Mouse (Mus musculus) ES-Bruce4 (cell line): Measurements from ENCODE around the gene Syce2. TPM values are rescaled to one million over a fixed set of nuclear protein-coding genes. Genes with fewer than 3 reads are reported as not detected.
"Not testable (repeated sequence)": the region's sequence is repeated elsewhere in the genome, so short reads cannot be mapped to it uniquely, and the experiment has no call there.

Experiments used
- H3K27ac ChIP-seq: 2 replicates; pipeline ENCODE4 v1.5.1; 2012; ENCODE audit warnings: low read length, inconsistent platforms; ENCODE audit not compliant: insufficient read depth
- H3K27me3 ChIP-seq: 2 replicates; pipeline ENCODE4 v1.6.1; 2012; ENCODE audit warnings: mild to moderate bottlenecking, low read length, inconsistent platforms; ENCODE audit not compliant: control insufficient read depth, poor library complexity, insufficient read depth, severe bottlenecking
- H3K36me3 ChIP-seq: 2 replicates; pipeline ENCODE4 v1.6.1; 2012; ENCODE audit warnings: inconsistent platforms, mild to moderate bottlenecking, low read length, moderate library complexity; ENCODE audit not compliant: control insufficient read depth, poor library complexity, insufficient read depth, severe bottlenecking
- H3K4me1 ChIP-seq: one replicate; pipeline ENCODE4 v1.8.1; 2011; ENCODE audit warnings: low read length; ENCODE audit not compliant: control insufficient read depth, insufficient read depth
- H3K4me3 ChIP-seq: 2 replicates; pipeline ENCODE4 v1.5.1; 2011; ENCODE audit warnings: low read depth, mild to moderate bottlenecking, low read length
- H3K9ac ChIP-seq: 2 replicates; pipeline ENCODE4 v1.6.1; 2012; ENCODE audit warnings: low read depth, mild to moderate bottlenecking, inconsistent platforms; ENCODE audit not compliant: poor library complexity, severe bottlenecking
- H3K9me3 ChIP-seq: replicated peaks from 2 replicates; pipeline ENCODE4 v1.6.1; 2012; ENCODE audit warnings: mild to moderate bottlenecking, low read length, inconsistent platforms; ENCODE audit not compliant: control insufficient read depth, poor library complexity, insufficient read depth, severe bottlenecking
- CTCF ChIP-seq: IDR thresholded peaks from one replicate; pipeline ENCODE4 v1.8.1; 2011; ENCODE audit warnings: low read depth, low read length
- EP300 ChIP-seq: IDR thresholded peaks from 2 replicates; pipeline ENCODE4 v1.6.1; 2011; ENCODE audit warnings: low read depth, low read length; ENCODE audit not compliant: insufficient read depth
- POLR2A ChIP-seq: IDR thresholded peaks from one replicate; pipeline ENCODE4 v1.8.1; 2011; ENCODE audit warnings: low read length; ENCODE audit not compliant: insufficient read depth
- polyA plus RNA-seq: library from polyadenylated mRNA; stranded (reverse); fragments of >200 nt; gene quantifications from 2 replicates; pipeline ENCODE4 v1.2.4, GENCODE M21; 2011; ENCODE audit warnings: low read depth; ENCODE audit not compliant: missing spikeins, insufficient read depth, insufficient read length

Gene Syce2
- polyA plus RNA-seq, 1 experiment, result 97.1 TPM

DNA sequence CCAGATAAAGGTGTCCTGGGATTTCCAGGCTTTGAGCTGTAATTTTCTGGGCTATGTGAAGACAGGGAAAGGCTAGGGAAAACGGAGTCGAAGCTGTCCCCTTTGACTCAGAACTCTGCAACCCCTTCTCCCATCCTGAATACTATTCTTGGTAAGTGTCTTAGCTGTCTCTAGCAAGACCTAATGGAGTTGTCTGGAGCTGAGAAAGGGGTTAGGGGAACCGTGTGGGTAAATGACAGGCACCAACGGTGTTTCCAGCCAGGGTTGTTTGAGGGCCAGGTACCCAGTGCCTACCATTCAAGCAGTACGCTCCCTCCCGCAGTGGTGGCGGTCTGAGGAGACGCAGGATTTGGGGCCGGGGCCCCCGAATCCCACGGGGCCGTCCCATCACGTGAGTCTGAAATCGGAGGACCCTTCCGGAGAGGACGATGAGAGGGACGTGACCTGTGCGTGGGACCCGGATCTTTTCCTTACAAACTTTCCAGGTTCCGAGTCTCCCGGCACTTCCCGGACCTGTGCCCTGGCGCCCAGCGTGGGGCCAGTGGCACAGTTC lies 30.5 kb downstream of the Syce2 start:
- no peak overlapping the region for H3K27ac ChIP-seq

DNA sequence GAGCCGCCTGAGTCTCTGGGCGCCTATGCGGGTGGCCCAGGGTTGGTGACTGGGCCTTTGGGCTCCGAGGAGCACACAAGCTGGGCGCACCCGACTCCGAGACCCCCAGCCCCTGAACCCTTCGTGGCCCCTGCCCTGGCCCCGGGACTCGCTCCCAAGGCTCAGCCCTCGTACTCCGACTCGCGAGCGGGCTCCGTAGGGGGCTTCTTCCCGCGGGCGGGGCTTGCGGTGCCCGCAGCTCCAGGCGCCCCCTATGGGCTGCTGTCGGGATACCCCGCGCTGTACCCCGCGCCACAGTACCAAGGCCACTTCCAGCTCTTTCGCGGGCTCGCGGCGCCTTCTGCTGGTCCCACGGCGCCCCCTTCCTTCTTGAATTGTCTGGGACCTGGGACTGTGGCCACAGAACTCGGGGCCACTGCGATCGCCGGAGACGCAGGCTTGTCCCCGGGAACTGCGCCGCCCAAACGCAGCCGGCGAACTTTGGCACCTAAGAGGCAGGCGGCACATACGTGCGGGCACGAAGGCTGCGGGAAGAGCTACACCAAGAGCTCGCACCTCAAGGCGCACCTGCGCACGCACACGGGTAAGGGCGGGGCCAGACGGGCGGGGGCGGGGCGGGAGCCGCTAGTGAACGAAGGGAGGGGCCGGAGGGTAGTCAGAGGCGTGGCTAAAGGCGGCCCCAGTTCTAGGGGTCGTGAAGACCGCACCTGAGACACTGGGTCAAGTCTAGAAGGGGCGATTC lies 31.2 kb downstream of the Syce2 start:
- H3K36me3 ChIP-seq, result no peaks in the 10 kb centered on the region
- H3K27ac ChIP-seq, result peak overlapping the region; percentile 44
- H3K4me3 ChIP-seq, result peak overlapping the region; percentile 65
- TF ChIP-seq CTCF (peak; percentile 62), POLR2A (peak; percentile 73), EP300 (no peak)
- H3K4me1 ChIP-seq, result peaks cover 11% of the 10 kb centered on the region
- no peaks in the 10 kb centered on the region for H3K27me3 ChIP-seq
- no peaks in the 10 kb centered on the region for H3K9me3 ChIP-seq
- H3K9ac ChIP-seq, result peak overlapping the region; percentile 85

More for the DNA sequence above, 30.5 kb downstream of the Syce2 start:
- H3K4me3 ChIP-seq, result peak overlapping the region; percentile 64
- no peaks in the 10 kb centered on the region for H3K36me3 ChIP-seq
- H3K4me1 ChIP-seq, result peaks cover 9% of the 10 kb centered on the region
- H3K9me3 ChIP-seq, result no peaks in the 10 kb centered on the region
- no peaks in the 10 kb centered on the region for H3K27me3 ChIP-seq
- TF ChIP-seq POLR2A, result no peak
- TF ChIP-seq EP300, result no peak
- TF ChIP-seq CTCF, result no peak
- H3K9ac ChIP-seq, result peak overlapping the region; percentile 85

DNA sequence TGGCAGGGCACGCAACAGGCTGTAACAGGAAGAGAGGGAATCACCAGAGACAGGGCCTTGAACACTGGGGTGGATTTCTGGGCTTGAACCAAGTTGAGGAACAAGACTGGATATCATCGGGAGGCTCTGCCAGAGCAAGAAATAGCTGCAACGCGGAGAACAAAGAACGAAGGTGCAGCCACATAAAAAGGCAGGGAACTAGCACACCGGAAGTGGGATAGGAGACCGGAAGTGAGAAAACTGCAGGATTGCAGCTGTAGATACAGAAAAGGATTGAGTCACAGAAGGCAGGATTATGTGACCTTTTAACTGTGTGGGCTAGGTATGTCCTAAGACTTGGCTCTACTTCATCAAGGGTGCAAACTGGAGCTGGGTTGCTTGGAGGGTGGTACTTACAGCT lies 32.4 kb downstream of the Syce2 start:
- Histone ChIP-seq H3K27me3 (no peaks in the 10 kb centered on the region), H3K27ac (peak overlapping the region; percentile 76), H3K4me3 (0 out of 2 replicates have a peak overlapping the region, but pooled peaks have one; percentile 24), H3K36me3 (no peaks in the 10 kb centered on the region), H3K9me3 (no peaks in the 10 kb centered on the region), H3K4me1 (peaks cover 11% of the 10 kb centered on the region), H3K9ac (peak overlapping the region; percentile 85)
- TF ChIP-seq EP300 (no peak), POLR2A (no peak), CTCF (no peak)

DNA sequence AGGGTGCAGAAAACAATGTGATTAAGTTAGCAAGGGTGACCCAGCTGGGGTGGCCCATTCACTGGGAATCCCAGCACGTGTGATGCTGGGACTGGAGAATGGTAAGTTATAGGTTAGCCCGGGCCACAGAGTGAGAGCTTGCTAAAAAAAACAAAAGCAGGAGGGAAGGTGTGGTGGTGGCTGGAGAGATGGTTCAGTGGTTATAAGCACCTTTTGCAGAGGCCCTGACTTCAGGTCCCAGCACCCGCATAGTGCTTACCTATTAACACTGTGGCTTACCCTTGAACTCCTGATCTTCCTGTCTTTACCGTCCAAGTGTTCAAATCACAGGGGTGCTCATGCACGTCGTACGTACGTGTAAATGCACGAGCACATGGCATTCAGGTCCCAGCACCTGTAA lies 35.1 kb downstream of the Syce2 start:
- Histone ChIP-seq H3K27ac (no peak overlapping the region), H3K9ac (no peak overlapping the region), H3K9me3 (no peaks in the 10 kb centered on the region), H3K36me3 (peaks cover 8% of the 10 kb centered on the region; the same call in 1 of the 2 replicates), H3K27me3 (no peaks in the 10 kb centered on the region), H3K4me3 (no peak overlapping the region), H3K4me1 (peaks cover 8% of the 10 kb centered on the region)
- TF ChIP-seq EP300 (no peak), POLR2A (no peak), CTCF (no peak)

DNA sequence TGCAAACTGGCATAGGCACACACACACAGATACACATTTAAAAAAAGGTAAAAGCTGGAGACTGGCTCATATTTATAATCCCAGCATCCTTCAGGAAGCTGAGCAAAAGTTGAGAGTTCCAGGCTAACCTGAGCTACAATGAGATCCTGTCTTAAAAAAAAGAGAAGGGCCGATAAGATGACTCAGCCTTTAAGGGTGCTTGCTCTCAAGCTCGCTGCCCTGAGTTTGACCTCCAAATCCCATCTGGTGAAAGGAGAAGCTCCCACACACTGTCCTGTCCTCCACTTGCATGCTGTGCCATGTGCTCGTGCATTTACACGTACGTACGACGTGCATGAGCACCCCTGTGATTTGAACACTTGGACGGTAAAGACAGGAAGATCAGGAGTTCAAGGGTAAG lies 35.6 kb downstream of the Syce2 start:
- no peak overlapping the region for H3K4me3 ChIP-seq
- peaks cover 8% of the 10 kb centered on the region; the same call in 1 of the 2 replicates for H3K36me3 ChIP-seq
- H3K4me1 ChIP-seq, result peaks cover 7% of the 10 kb centered on the region
- H3K27ac ChIP-seq, result no peak overlapping the region; the same call in 1 of the 2 replicates
- no peaks in the 10 kb centered on the region for H3K27me3 ChIP-seq
- no peaks in the 10 kb centered on the region for H3K9me3 ChIP-seq
- no peak for TF ChIP-seq EP300
- TF ChIP-seq CTCF, result no peak
- no peak for TF ChIP-seq POLR2A
- 0 out of 2 replicates have a peak overlapping the region, but pooled peaks have one; percentile 10 for H3K9ac ChIP-seq

DNA sequence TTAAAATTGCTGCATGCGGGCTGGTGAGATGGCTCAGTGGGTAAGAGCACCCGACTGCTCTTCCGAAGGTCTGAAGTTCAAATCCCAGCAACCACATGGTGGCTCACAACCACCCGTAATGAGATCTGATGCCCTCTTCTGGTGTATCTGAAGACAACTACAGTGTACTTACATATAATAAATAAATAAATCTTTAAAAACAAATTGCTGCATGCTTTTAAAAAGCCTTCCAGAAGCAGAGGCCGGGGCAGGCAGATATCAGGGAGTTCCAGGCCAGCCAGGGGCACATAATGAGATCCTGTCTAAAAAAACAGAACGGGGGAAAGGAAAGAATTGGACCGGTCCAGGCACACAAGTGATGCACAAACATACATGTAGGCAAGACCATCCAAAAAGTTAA lies 36.1 kb downstream of the Syce2 start:
- H3K9ac ChIP-seq, result peak overlapping the region; percentile 54
- H3K27ac ChIP-seq, result peak overlapping the region; percentile 58
- not testable (repeated sequence) for H3K4me1 ChIP-seq, H3K27me3 ChIP-seq, H3K9me3 ChIP-seq, H3K36me3 ChIP-seq
- H3K4me3 ChIP-seq, result 0 out of 2 replicates have a peak overlapping the region, but pooled peaks have one; percentile 40
